Mouse (Mus musculus) embryo, embryonic 11 days (tissue): ENCODE data around the gene Mtfr2.

Source experiments
- DNase-seq: peaks from one replicate; pipeline ENCODE4 v3.0.0-alpha.2; 2015

Gene Mtfr2

GRCm38 (mm10) chr10:20347285-20348214, at the start of gene Mtfr2:
Gene Mtfr2, plus strand, starts transcription at chr10:20347770.
- DNase-seq = peak; percentile 97

GRCm38 (mm10) chr10:20298152-20298920, 49.2 kb upstream of the Mtfr2 start:
- DNase-seq = no peak

- no peak for DNase-seq
These were observed 48.5 kb upstream of the Mtfr2 start for GRCm38 (mm10) chr10:20299114-20299513.

GRCm38 (mm10) chr10:20310969-20311769, 36.4 kb upstream of the Mtfr2 start:
- DNase-seq = peak; percentile 24

GRCm38 (mm10) chr10:20311918-20312735, 35.4 kb upstream of the Mtfr2 start, which contains the start of gene Bclaf1:
Gene Bclaf1, plus strand, starts transcription at chr10:20312469.
- DNase-seq = peak; percentile 100

GRCm38 (mm10) chr10:20312736-20313301, 34.8 kb upstream of the Mtfr2 start:
- DNase-seq = peak; percentile 93

- DNase-seq = no peak
These were observed 34.1 kb upstream of the Mtfr2 start for GRCm38 (mm10) chr10:20313447-20313846.

GRCm38 (mm10) chr10:20313941-20314340, 33.6 kb upstream of the Mtfr2 start:
- DNase-seq = no peak

- DNase-seq = peak; percentile 10
These were observed 32.8 kb upstream of the Mtfr2 start for GRCm38 (mm10) chr10:20314797-20315196.

- DNase-seq = no peak
These were observed 30.1 kb upstream of the Mtfr2 start for GRCm38 (mm10) chr10:20317466-20317865.

- DNase-seq = no peak
These were observed 21.3 kb upstream of the Mtfr2 start for GRCm38 (mm10) chr10:20326226-20326625.

GRCm38 (mm10) chr10:20331262-20331661, 16.3 kb upstream of the Mtfr2 start:
- no peak for DNase-seq

- DNase-seq = no peak
These were observed 9.7 kb upstream of the Mtfr2 start for GRCm38 (mm10) chr10:20337872-20338271.

GRCm38 (mm10) chr10:20345736-20346135, 1.8 kb upstream of the Mtfr2 start:
- no peak for DNase-seq

GRCm38 (mm10) chr10:20348894-20349293, 1.3 kb downstream of the Mtfr2 start:
- DNase-seq = no peak

GRCm38 (mm10) chr10:20361542-20362449, 14.2 kb downstream of the Mtfr2 start:
- DNase-seq = peak; percentile 64

GRCm38 (mm10) chr10:20362450-20363118, 15.0 kb downstream of the Mtfr2 start:
- no peak for DNase-seq

GRCm38 (mm10) chr10:20372046-20372445, 24.5 kb downstream of the Mtfr2 start:
- DNase-seq = no peak

- DNase-seq = no peak
These were observed 30.1 kb downstream of the Mtfr2 start for GRCm38 (mm10) chr10:20377621-20378020.
